Mouse (Mus musculus): ENCODE data around the gene Ttc39b.

Ttc39b gene

DNA sequence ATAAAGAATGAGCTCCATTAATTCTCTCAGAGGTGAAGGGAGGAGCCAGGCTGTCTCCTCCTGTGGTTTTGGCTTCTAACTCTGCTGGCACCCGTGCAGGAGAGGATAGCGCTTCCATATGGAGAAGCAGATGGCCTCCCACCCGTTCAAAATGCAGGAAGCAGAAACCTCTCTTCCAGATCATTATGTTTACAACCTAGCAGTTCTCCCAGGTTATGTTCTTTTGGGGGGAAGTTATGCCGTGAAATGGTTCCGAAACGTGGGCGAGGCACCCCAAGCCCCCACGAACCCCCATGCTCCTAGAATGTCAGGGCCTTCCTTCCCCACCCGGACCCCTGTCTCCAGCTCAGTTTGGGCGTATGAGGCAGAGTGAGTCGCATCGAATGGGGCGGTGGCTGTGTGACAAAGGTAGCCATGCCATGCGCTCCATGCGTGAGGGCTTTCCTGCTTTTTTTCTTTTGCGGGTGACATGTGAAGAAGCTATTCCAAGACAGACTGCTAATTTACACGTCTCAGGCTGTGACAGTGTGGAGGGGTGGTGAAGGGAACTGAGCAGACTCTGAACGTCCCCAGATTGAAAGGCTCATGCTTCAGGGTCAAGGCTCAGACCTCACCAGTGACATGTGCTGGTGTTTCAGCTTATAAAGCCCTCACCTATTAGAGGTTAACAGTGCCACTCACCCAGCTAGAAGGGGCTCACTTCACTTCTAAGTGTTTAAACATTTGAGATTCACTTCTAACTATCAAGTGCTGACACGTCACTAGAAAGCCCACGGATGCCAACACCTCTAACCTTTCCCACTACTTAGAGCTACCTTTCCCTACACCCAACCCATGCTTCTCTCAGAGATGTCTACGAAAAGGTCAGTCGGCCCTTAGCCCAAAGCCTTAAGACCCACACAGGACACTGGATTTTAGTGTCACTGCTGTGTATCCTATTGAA, 90.6 kb downstream of the Ttc39b start:
- DNase-seq (ENCODE audit: extremely low spot score, low read depth, low spot score), result no peak

DNA sequence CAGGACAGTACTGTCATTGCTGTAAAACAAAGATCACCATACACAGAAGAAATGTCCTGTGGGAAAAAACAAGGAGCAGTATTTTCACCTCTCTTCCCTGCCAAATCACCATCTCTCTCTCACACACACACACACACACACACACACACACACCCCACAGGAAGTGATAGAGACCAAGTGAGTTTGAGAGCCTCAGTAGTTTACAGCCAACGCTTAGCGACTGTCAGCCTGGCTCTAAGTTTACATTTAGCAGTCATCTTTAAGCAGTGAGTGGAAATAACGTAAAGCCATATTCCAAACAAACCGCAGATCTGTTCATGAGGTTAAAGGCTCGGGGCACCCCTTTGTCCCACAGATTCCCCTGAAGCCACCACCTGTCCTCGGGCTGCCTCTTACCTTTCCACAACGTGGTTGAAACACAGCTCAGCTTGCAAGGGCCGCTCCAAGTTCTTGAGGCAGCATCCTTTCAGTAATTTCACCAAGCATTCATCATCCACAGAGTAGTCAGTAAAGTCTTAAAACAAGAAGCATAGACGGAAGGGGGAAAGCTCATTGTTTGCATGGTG, 91.7 kb downstream of the Ttc39b start:
- no peak for DNase-seq (ENCODE audit: extremely low spot score, low read depth, low spot score)

DNA sequence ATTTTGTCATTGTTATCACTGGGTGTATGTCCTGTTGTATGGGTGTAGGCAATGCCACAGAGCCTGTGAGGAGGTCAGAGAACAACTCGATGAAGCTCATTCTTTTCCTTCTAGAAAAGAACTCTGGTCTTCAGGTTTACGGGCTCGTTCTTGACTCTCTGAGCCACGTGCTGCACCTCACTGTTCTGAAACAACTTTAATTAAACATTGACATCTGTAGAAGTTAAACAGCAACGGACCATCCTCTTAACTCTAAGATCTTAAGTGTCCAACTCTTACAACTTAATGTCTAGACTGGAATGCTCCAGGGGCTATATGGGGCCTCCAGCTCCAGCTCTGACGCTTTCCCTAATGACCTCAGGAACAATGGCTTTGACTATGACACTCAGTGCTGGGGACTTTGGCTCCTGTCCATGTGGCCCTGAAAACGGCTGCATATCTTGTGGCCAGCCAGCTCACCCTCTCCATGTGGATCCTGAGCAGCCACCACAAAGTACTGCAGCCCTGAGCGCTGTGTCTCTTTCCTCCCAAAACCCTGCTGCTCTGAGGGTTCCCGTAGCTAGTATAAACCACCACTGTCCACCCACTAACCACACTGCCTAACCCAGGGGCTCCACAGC, 95.3 kb downstream of the Ttc39b start:
- no peak for DNase-seq (ENCODE audit: extremely low spot score, low read depth, low spot score)

DNA sequence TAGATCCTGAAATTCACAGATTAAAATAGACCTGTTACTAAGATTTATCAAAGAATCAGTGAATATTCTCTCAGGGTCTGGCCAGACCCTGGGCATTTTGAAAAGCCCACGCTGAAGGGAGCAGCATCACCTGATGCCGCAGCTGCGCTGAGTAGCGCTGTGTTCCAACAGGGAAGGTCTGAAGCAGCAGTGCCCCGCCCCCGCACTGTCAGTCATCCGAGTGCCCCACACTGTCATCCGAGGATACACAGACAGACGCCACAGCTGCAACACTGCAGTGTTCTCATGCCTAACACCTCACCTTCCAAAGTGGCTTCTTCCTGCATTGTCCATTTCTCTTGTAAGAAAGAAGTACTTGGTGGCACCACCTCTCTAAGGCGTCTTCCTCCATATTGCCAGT, 96.0 kb downstream of the Ttc39b start:
- DNase-seq (ENCODE audit: extremely low spot score, low read depth, low spot score), result no peak

DNA sequence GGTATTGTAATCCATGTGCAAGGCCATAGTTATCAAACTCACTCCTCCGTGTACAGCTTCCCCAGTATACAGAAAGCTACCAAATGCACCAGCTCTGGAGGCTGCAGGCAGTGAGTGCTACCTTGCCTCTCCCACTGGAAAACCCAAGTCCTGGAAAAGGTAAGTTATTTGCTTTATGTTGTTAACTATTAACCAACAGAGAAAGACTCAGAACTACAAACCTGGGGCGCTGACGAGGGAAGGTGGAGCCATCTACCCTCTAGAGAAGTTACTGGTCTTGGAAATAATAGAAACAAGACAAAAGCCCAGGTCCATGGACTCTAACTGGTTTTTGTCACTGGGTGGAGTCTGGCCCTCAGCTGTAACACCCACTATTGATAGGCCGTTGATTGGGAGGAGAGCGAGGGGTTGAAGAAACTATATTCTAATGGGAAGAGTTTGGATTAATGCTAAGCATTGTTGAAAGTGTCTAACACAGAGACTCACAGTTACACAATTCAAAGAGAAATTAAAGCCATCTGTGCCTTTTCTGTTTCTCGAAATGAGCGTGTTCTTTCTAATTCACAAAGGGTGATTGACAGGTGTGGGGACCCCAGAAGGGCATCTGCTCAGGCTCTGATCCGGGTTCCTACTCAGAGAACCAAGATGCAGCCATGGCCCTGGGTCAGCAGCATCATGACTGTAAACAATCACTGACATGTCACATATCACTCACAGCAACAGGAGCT, 98.3 kb downstream of the Ttc39b start:
- DNase-seq (ENCODE audit: extremely low spot score, low read depth, low spot score), result no peak

DNA sequence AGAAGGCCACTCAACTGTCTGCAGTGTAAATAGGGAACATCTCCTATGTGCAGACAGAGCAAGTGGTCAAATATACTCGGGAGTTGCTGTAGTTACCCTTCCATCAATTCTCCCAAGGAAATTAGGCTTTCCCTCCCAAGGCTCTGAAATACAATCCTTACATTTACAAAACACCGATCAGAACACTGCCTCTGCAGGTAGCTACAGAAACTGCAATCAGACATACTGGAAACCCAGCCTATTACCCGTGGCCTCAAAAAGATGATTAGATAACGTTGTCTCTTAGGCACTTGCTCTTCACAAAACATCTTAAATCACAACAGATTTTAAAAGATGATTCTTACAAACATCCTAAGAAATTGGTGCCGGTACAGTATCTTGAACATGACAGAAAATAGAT, 99.8 kb downstream of the Ttc39b start:
- DNase-seq (ENCODE audit: extremely low spot score, low read depth, low spot score), result no peak

DNA sequence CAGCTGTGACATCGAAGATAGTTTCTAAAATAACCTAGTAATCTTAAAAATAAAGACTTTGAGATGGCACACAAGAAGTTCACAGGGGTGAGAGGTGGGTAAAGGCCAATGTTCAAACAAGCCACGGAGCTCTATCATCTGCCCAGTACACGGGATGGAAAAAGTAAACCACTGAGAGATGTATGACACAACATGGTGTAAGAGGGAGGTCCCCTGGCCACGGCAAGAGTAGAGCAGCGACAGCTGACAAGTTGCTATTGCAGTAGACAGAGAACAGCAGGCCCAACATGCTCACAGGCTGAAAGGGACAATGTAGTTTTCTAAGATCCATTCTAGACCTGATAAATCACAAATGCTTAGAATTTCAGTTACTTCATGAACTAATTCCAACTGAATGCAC, 100.9 kb downstream of the Ttc39b start:
- DNase-seq (ENCODE audit: extremely low spot score, low read depth, low spot score), result no peak

DNA sequence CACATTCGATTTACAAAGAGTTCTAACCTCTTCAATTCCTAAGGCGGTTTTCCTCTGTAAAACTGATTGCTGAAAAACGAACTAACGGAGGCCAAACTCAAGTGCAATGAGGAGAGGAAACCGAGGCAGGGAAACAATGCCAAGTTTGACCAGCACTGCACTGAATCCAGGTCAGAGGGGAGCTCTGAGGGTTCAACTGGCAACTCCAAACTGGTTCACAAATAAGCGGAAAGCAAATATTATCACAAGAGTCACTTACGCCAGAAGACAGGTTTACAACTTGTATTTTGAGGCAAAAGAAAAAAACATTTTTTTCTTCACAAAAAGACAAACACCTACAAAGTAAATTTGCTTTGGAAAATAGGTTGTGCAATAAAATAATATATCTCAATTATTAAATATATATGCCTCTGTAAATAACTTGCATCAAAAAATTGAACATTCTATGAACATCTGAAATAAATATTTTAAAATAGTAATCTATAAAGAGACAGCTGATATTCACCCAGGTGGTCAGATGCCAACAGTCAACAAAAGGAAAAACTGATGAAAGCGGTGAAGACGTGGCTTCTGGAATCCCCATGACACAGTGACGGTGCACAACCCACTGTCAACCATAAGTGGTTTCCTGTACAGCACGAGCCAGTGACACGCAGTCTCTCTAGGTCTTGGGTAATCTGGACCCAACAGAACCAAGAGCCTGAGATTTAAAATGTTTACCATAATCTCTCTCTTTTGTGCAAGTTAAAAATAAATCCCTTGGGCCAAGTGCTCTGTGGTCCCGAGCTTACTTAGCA, 103.1 kb downstream of the Ttc39b start:
- DNase-seq (ENCODE audit: extremely low spot score, low read depth, low spot score), result no peak

DNA sequence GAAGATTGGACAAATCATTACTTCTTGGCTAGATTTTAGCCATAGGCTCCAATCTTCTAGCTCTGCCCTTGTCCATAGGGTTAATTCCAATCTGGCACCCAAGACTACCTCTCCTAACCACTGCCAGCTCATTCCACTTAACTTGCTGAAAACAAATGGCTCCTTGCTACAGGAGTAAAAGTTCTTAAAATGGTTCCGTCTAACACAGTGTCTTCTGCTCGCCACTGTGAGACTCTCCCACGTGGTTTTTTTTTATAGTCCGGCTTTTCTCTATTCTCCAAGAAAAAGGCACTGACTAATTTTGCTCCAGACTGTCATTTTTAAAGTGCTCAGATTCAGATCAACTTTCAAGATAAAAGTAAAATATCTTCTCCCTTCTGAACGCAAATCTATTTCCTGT, 104.8 kb downstream of the Ttc39b start:
- DNase-seq (ENCODE audit: extremely low spot score, low read depth, low spot score), result no peak

DNA sequence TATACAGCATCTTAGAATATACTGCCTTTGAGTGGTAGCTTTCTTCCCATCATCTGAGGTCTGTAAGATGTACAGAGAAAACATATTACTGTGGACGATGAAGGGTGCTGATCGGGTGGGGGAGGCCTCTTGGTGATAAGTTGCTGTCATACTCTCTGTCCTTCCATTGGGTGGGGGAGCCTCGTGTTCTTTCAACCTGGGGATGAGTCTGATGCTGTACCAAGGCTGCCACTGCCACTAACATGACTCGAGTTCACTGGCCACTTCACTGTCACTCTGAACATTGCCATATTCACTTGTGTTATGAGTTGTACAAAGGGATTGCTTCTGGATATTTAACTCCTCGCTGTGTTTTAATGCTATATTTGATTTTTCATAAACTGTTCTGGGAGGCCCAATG, 106.9 kb downstream of the Ttc39b start:
- no peak for DNase-seq (ENCODE audit: extremely low spot score, low read depth, low spot score)

DNA sequence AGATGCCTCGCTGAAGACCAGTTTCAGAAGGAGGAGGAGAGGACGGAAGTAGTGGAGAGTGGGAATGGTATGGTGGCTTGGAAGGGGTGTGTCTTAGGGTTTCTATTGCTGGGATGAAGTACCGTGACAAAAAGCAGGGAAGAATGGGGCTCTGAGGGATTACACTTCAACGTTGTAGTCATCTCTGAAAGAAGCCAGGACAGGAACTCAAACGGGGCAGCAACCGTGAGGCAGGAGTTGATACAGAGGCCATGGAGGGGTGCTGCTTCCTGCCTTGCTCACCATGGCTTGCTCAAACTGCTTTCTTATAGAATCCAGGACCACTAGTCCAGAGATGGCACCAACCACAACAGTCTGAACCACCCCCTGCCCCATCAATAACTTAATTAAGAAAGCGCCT, 107.7 kb downstream of the Ttc39b start:
- DNase-seq (ENCODE audit: extremely low spot score, low read depth, low spot score), result no peak

DNA sequence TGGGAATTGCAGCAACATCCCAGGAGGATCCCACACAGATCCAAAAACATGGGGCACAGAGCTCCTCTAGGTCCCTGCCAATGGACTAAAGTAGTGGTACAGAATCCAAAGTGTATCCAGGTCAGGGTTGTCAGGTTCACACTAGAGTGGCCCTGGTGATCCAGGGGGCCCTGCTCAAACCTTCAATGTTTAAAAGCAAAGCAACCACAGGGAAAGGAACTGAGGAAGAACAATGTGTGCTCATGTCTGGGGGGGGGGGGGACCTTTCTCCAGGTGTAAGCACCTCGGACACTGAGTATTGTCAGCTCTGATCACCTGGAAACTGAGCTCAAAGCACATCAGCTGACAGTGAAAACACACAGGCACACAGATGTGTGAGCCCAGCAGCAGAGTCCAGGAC, 108.3 kb downstream of the Ttc39b start:
- no peak for DNase-seq (ENCODE audit: extremely low spot score, low read depth, low spot score)

DNA sequence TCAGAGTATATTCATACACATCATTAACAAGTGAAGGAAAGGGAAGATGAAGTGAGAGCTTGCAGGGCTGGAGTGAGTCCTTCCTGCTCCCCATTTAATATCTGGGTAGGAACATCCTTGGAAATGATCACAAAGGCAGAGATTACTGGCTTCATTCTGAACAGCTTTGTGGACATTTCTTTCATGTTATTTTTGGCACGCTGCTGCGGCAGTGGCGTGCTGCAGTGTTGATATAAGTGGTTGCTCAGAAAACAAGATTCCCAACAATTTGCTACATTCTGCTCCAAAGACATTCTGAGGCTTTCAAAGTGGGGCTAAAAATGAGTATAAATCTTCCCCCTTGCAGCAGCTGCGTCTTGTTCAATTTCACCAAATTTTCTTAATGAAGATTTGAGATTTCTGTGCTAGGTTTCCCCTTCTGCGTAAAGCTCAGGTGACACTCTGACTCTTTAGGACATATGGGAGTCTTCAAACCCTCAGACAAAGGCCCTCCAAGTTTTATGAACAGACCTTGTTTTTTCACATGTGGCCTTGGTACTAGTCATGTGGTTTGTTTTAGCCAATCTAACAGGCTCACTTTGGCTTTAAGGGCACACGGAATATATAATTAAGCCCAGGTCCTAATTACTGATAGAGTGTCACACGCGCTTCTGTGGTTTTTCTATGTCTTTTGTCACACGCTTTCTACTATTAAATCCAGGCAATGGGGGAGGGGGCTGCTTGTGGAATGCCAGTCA, 109.1 kb downstream of the Ttc39b start:
- no peak for DNase-seq (ENCODE audit: extremely low spot score, low read depth, low spot score)

DNA sequence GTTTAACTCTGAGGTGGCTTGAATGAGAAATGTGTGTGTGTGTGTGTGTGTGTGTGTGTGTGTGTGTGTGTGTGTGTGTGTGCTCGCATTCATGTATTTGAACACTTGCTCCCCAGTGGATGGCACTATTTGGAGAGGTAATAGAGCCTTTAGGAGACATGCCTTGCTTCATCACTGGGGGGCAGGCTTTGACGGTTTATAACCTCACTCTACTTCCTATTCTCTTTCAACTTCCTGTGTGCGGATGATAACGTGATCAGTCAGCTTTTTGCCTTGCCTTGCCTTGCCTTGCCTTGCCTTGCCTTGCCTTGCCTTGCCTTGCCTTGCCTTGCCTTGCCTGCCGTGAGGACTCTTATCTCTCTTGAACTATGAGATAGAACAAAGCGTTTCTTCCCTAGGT, 110.3 kb downstream of the Ttc39b start:
- no peak for DNase-seq (ENCODE audit: extremely low spot score, low read depth, low spot score)

DNA sequence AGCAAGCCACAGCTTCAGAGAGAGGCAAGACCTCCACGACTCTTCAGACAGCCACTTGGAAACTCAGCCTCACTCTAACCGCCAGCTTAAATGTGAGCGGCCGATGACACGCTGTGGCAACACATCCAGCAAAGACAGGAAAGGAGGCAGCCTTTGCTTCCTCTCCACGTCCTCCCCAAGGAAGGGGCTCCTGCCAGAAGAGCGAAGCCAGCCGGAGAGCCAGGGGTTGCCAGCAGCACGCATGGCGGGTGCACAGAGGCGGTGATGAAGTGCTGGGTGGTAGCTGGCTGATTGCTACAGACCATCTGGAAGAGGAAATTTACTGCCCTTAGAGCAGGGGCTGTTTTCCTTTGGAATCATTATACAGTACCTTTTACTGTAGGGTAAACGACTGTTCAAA, 112.3 kb downstream of the Ttc39b start:
- no peak for DNase-seq (ENCODE audit: extremely low spot score, low read depth, low spot score)

DNA sequence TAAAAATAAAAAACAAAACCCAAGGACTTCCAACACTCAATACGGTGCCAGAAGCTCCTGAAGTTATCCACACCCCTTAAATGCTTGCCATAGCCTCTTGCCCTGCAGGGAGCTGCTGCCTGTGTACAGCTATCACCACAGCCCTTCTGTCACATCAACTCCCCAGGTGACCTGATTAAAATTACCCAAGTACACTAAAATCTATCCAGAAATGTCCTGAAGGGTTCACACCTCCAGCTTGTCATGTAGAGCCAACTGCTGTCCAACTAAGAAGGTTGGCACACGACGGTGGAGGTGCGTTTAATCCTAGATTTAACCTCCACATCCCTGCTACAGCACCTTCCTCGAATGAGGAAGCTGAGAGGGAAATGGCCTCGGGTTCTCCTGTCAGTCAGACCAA, 113.6 kb downstream of the Ttc39b start:
- no peak for DNase-seq (ENCODE audit: extremely low spot score, low read depth, low spot score)

DNA sequence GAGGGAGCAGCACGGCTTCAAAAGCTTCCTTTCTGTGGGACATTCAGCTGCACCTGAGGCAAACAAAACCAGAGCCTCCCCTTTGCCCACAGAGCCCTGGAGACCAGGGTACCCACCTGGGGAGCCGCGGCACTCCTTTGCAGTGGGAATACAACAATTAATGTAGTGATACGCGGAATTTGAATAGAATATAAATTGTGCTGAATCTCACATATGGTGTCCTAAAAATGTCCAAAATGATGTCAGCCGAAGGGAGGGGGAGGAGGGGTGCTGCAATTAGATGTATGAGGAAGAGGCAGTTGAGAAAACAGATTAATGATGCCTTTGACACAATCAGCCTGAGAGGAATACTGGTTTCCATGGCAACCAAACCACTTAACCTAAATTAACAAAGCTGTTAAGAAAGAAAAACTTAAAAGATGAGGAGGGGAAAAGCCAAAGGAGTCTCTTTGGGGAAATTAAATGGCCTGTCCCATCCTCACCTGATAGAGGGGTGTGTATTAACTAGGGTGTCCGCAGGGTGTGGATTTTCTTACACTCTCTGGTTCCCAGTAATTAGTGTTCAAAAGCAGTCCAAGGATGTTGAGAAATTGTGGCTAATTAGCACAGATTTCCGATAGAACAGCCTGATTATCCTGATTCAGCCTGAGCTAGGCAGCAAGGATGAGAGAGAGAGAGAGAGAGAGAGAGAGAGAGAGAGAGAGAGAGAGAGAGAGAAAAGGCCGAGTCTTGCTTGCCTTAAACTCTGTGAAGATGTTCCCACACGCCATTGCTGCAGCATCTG, 117.1 kb downstream of the Ttc39b start:
- DNase-seq (ENCODE audit: extremely low spot score, low read depth, low spot score), result no peak

DNA sequence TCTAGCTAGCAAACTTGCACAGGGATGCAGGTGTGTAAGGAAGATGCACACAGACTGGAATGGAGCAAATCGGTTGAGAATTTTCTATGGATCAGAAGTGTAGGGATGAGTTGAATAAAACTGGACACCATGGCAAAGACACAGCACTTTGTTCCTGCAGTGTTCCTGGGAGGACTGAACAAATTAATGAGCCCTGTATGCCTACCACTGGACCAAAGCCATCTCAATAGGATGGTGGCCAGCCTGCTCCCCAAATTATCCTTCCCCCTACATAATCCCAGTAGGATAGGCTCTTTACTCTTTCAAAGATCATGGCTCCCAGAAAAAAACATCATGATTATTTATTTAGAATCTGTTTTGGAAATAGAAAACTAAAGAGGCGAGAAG, 117.6 kb downstream of the Ttc39b start:
- no peak for DNase-seq (ENCODE audit: extremely low spot score, low read depth, low spot score)

DNA sequence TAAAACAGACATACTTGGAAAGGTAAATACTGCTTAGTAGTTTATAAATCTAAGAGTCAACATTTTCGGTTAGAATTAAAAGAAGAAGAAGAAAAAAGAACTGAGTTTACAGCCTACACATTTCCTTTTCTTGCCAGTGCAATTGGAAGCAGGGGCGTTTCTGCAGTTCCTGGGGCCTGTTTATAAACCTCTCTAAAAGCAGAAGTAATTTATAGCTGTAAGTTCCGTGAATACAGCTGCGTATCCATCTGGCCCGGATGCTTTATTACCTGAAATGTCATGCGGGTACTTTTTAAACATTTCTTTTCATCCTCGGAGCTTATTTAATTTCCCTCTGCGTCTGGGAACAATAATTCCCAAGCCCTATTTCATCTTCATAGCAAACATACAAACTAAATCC, 124.7 kb downstream of the Ttc39b start:
- DNase-seq (ENCODE audit: extremely low spot score, low read depth, low spot score), result no peak
